Mouse (Mus musculus) spleen, adult 2 months (tissue): ENCODE measurements around the gene Desi2. TPM values are rescaled to one million over a fixed set of nuclear protein-coding genes. Genes with fewer than 3 reads are reported as not detected.
"Not testable (repeated sequence)": the region's sequence is repeated elsewhere in the genome, so short reads cannot be mapped to it uniquely, and the experiment has no call there.

Experiments
- DNase-seq, 2 experiments: peaks; one replicate each; pipeline versions ENCODE4 v3.0.0 to v3.0.0-alpha.2; 2012 to 2021; ENCODE audit warnings: low spot score in 2 of 2, low read depth in 1 of 2
- H3K27ac ChIP-seq: fragments of 200-500 bp; 2 replicates; pipeline ENCODE4 v1.5.1; 2012; ENCODE audit warnings: low read length, inconsistent platforms; ENCODE audit not compliant: insufficient read depth
- H3K27me3 ChIP-seq: fragments of 200-500 bp; 2 replicates; pipeline ENCODE4 v1.6.1; 2012; ENCODE audit warnings: mild to moderate bottlenecking, moderate library complexity, low read length, inconsistent platforms; ENCODE audit not compliant: control insufficient read depth, insufficient read depth
- H3K36me3 ChIP-seq: fragments of 200-500 bp; 2 replicates; pipeline ENCODE4 v1.6.1; 2012; ENCODE audit warnings: mild to moderate bottlenecking, low read length, inconsistent platforms; ENCODE audit not compliant: control insufficient read depth, insufficient read depth
- H3K4me1 ChIP-seq: fragments of 200-500 bp; 2 replicates; pipeline ENCODE4 v1.6.1; 2011; ENCODE audit warnings: inconsistent platforms; ENCODE audit not compliant: control insufficient read depth, insufficient read depth, insufficient read length
- H3K4me3 ChIP-seq: fragments of 200-500 bp; 2 replicates; pipeline ENCODE4 v1.5.1; 2011; ENCODE audit warnings: mild to moderate bottlenecking, inconsistent platforms; ENCODE audit not compliant: insufficient read depth, insufficient read length; ENCODE audit errors: extremely low read depth
- CTCF ChIP-seq: fragments of 200-500 bp; IDR thresholded peaks from 2 replicates; pipeline ENCODE4 v1.5.1; 2011; ENCODE audit warnings: mild to moderate bottlenecking, inconsistent platforms; ENCODE audit not compliant: insufficient read depth, insufficient read length, insufficient replicate concordance; ENCODE audit errors: extremely low read depth
- POLR2A ChIP-seq: fragments of 200-500 bp; IDR thresholded peaks from 2 replicates; pipeline ENCODE4 v1.6.1; 2011; ENCODE audit warnings: low read depth, low read length, inconsistent platforms
- WGBS: fragments of 180-500 bp; shearing (Covaris S2); methylation state at CpG from one replicate; pipeline ENCODE4 v1.1.7; 2018; 5-methylcytosine and 5-hydroxymethylcytosine counted together
- polyA plus RNA-seq: library from polyadenylated mRNA; depleted of rRNA; stranded (reverse); fragments of >200 nt; gene quantifications from 2 replicates; pipeline ENCODE4 v1.2.3, GENCODE M21; 2012

The Desi2 gene
- polyA plus RNA-seq, 1 experiment: 4.4 TPM

DNA sequence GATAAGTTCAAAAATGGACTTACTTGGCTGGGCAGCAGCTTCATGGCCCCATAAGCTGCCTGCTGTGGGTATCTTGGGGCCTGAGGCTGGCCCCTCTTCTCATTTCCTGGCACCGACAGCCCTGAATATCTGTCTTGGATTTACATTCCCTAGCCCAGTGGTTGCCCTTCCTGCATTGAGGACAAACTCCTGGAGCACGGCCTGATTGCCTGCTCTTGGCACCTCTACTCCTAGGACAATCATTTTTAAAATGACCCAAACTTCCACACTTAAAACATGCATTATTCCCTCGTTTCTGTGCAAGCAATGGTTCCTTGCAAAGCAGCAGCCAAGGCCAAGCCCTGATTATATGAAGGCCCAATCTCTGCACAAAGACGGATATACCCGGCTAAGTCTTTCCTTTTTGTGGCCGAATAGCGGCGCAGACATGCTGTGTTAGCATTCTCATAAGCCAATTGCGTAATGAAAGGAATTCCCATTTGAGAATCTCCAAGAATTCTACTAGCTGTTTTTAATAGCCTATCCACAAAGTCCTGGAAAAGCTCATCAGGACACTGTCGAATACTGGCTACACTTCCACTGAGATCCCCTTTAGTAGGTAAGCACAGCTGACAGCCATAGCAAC lies 18.6 kb downstream of the Desi2 start:
- no peak for DNase-seq
- Histone ChIP-seq H3K27me3 (no peaks in the 10 kb centered on the region), H3K27ac (no peak overlapping the region), H3K36me3 (no peaks in the 10 kb centered on the region), H3K4me3 (no peak overlapping the region), H3K4me1 (no peaks in the 10 kb centered on the region)
- 86% methylated on average over 10 of the region's 10 CpGs for WGBS
- TF ChIP-seq POLR2A (no peak), CTCF (no peak)

DNA sequence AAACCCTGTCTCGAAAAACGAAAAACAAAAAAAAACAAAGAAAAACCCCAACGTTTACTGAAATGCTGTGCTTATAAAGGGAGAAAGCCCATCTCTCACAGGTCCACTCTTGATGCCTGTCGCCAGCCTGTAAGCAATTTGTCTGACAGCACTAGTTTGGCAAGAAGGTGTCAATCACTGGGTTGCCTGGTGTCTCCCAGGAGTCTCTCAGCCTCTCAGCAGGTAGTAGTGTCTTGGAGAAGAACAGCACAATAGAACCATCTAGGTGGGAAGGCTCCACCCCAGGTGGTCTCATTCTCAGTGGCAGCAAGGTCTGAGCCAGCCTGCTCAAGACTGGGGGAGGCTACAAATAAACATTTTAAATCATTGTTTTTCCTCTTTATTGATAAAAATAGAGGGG lies 20.6 kb downstream of the Desi2 start:
- DNase-seq, H3K27me3 ChIP-seq, H3K4me3 ChIP-seq, H3K27ac ChIP-seq, H3K4me1 ChIP-seq, H3K36me3 ChIP-seq: not testable (repeated sequence)
- WGBS: 92% methylated on average over 4 of the region's 4 CpGs

DNA sequence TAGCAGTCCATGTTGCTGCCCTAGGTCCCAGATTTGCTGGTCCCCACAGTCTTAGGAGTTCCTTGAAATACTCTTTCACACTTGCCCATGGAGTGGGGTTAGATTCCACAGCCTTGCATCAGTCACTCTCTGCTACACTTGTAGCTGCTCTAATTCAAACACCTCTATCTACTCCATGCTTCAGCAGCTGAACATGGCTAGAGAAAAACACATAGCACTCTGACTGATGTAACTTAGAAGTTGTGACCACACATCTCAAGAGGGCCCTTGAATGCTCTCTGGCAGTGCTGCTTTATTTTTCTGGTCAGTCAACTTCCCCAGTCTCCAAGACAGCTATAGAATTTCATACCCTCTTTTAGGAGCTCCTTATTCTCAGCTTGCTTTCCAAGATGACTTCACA lies 22.7 kb downstream of the Desi2 start:
- Histone ChIP-seq H3K4me3 (no peak overlapping the region), H3K27ac (no peak overlapping the region), H3K36me3 (no peaks in the 10 kb centered on the region), H3K27me3 (no peaks in the 10 kb centered on the region), H3K4me1 (no peaks in the 10 kb centered on the region)
- no peak for TF ChIP-seq POLR2A
- no peak for TF ChIP-seq CTCF
- no peak for DNase-seq

DNA sequence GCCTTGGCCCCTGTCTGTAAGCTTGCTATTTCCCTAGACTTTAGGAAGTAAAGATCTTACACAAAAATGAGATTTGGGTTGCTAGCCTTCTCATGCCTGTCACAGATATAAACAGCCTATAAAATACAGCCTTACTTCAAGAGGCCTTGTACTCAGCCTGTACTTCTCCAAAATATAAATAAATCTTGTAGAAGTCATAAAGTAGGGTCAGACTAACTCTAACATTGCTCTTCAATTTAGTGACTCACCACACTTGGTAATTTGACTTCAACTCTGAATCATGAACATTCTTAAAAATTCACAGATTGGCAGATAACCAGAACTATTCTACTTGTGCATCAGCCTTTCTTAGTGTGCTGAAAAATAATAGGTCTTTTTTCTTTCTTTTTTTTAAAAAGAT lies 29.9 kb downstream of the Desi2 start:
- H3K27me3 ChIP-seq: no peaks in the 10 kb centered on the region
- no peak overlapping the region for H3K4me3 ChIP-seq
- no peak for TF ChIP-seq CTCF
- TF ChIP-seq POLR2A: no peak
- no peaks in the 10 kb centered on the region for H3K4me1 ChIP-seq
- DNase-seq: no peak
- no peaks in the 10 kb centered on the region for H3K36me3 ChIP-seq
- no peak overlapping the region for H3K27ac ChIP-seq

DNA sequence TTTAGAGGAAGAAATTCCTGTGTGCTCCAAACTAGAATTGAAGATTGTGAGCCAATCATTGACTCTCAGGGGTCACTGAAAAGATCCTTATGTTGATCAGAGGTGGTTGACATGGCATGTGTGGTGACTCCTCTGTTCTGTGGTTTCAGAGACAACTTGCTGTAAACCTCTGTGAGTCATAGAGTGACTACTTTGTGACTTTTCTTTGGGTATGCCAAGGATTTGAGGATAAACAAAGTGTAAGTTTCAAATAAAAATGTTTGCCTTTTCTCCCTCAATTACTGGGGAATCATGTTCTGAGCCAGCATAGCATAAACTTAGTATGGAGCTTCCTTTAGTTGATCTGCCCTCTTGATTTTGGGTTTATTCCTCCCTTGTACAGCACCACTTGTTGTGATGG lies 31.1 kb downstream of the Desi2 start:
- DNase-seq: no peak
- Histone ChIP-seq H3K27me3 (no peaks in the 10 kb centered on the region), H3K4me3 (no peak overlapping the region), H3K36me3 (no peaks in the 10 kb centered on the region), H3K4me1 (no peaks in the 10 kb centered on the region), H3K27ac (no peak overlapping the region)
- no peak for TF ChIP-seq CTCF
- no peak for TF ChIP-seq POLR2A

DNA sequence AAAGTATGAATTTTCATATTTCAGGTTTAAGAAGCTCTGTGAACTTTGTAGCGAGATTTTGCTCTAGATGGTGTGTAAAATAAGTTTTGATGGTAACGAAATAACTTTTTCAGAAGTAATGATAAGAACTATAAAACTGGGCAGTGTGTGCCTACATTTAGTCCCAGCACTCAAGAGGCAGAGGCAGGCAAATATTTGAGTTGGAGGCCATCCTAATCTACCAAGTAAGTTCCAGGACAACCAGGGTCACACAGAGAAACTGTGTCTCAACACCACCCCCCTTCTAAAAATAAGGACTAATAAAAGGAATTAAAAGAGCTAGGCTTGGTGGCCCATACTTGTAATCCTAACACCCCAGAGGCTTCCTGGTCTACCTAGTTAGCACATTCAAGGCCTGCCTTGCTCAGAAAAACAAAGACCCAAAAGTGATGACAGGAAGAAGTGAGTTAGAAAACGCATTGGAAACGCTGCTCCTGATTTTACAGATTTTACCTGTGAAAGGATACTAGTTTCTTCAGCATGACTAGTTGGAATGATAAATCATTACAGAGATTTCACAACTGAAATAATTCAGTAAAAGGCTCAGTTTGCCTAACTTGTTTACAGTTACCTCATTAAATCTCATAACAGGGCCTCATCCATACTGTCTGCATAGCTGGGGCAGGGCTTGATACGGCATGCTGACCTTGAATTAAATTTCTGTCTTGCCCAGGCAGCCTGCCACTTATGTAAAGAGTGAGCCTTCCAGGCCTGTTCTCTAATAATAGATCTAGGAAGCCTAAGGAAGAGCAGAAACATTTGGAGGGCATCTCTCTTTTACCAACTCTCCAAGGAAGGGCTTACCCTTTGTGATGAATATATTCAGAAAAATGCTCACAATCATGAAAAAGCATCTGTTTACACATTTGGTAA lies 32.2 kb downstream of the Desi2 start:
- no peak for DNase-seq
- no peaks in the 10 kb centered on the region for H3K27me3 ChIP-seq
- TF ChIP-seq CTCF: no peak
- TF ChIP-seq POLR2A: no peak
- WGBS: 87% methylated on average over 5 of the region's 5 CpGs
- H3K27ac ChIP-seq: no peak overlapping the region
- H3K36me3 ChIP-seq: no peaks in the 10 kb centered on the region
- H3K4me3 ChIP-seq: no peak overlapping the region; the same call in 1 of the 2 replicates
- no peaks in the 10 kb centered on the region for H3K4me1 ChIP-seq

DNA sequence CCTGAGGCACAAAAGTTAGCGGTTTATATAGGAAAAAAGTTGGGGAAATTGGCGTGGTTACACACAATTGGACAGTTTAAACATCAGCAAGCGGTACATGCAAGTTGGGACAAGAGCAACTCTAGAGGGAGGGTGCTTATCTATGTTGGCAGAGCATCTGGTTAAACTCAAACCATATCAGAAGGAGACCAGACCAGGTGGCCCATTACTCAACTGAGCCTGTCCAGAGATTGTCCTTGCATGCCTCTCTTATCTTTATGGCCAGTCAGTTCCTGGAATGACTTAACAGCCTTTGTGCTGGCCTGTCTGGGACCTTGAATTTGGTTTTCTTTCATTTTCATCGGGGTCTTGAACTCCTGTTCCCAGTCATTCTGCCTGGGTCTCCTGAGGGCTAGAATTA lies 41.7 kb downstream of the Desi2 start:
- not testable (repeated sequence) for H3K27me3 ChIP-seq, H3K4me1 ChIP-seq, H3K4me3 ChIP-seq, DNase-seq, H3K27ac ChIP-seq
- 88% methylated on average over 4 of the region's 4 CpGs for WGBS
- H3K36me3 ChIP-seq: peaks cover 11% of the 10 kb centered on the region
